In the genomic region with DNA sequence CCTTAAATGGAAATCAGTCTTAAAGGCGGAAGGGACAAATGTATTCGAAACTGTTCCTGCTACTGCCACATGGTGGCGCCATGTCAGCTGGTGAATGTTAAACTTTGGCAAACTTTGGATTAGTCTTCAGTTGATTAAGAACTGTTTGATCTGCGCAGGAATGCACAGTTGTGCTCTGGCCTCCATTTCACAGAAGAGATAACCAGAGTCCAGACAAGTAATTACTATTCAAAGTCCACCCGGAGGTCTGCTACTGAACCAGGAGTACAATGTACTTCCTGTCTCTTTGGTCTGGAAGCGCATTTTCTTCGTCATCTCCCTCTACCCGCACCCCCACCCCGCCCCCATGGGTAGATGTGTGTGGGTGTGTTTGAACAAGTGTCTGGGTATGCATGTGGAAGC, we compare ENCODE assay signal across 8 mouse cellular contexts.
DNase-seq lines count a peak whose midpoint lies in the region; ATAC-seq and TF ChIP-seq lines count a peak whose summit lies in the region.

No protein-coding gene starts in this region.

- H3K4me3 ChIP-seq in kidney, postnatal 0 days (replicated peaks; ENCODE audit: low read depth, low read length) = no peak overlapping the region
- H3K4me3 ChIP-seq in lung, adult 2 months (replicated peaks; ENCODE audit: extremely low read depth, low read depth, low read length) = no peak overlapping the region

- TF ChIP-seq POLR2A in lung, adult 2 months (IDR thresholded peaks at IDR 0.05; ENCODE audit: borderline replicate concordance, extremely low read depth, low read depth, low read length) = no peak

- H3K9me3 ChIP-seq in kidney, postnatal 0 days (replicated peaks; ENCODE audit: low read length) = no peaks in the 10 kb centered on the region

- H3K36me3 ChIP-seq in kidney, postnatal 0 days (ENCODE audit: insufficient read depth, low read length) = no peaks in the 10 kb centered on the region

- H3K9ac ChIP-seq in kidney, postnatal 0 days (ENCODE audit: low read depth, low read length) = no peak overlapping the region

- H3K4me1 ChIP-seq in kidney, postnatal 0 days (replicated peaks; ENCODE audit: insufficient read depth, low read length) = no peaks in the 10 kb centered on the region
- no peaks in the 10 kb centered on the region for H3K4me1 ChIP-seq in lung, adult 2 months (ENCODE audit: control insufficient read depth, insufficient read depth, low read length)

- intact Hi-C loops in gastrocnemius, postnatal 36 days (cut with DNase I) = no loop called here

- no peaks in the 10 kb centered on the region for H3K27me3 ChIP-seq in kidney, postnatal 0 days (ENCODE audit: insufficient read depth, low read length)

- no peak; the same call in 1 of the 2 replicates for ATAC-seq in kidney, postnatal 0 days (replicated peaks; ENCODE audit: low FRiP score, low read depth)

- no peak overlapping the region for H3K27ac ChIP-seq in kidney, postnatal 0 days

- WGBS in kidney, postnatal 0 days = 57% methylated on average over 9 of the region's 9 CpGs
- 31% methylated on average over 9 of the region's 9 CpGs for WGBS in lung, adult 2 months

- DNase-seq in ovary, postnatal 14 days (ENCODE audit: low spot score) = peak; percentile 6
- DNase-seq in ovary, postnatal 10 days (ENCODE audit: low spot score) = no peak
- peak; percentile 20 for DNase-seq in adrenal gland, adult 8-10 months
- peak; percentile 11 to 18 for DNase-seq in gastrocnemius, postnatal 36 days
- DNase-seq in kidney, postnatal 0 days (ENCODE audit: low spot score) = peak; percentile 72
- DNase-seq in lung, adult 2 months = peak; percentile 25
- DNase-seq in skeletal muscle tissue, adult 2 months (ENCODE audit: low read depth, low spot score) = peak; percentile 13
- DNase-seq in cerebellum, adult 11 months = no peak

- peak; percentile 77 for TF ChIP-seq CTCF in kidney, postnatal 0 days (IDR thresholded peaks at IDR 0.05; ENCODE audit: low read depth)
- peak; percentile 63 for TF ChIP-seq CTCF in lung, adult 2 months (IDR thresholded peaks at IDR 0.05; ENCODE audit: insufficient read depth, low read length)

- no peak overlapping the region for H3K4me2 ChIP-seq in kidney, postnatal 0 days (ENCODE audit: low read length)

Comparison
In these comparisons a context has a peak if more than half of its experiments do, and no peak if none do; other contexts are left out.
1. DNase-seq: peak in ovary, postnatal 14 days (single experiment), adrenal gland, adult 8-10 months (single experiment), gastrocnemius, postnatal 36 days (2 of 2), kidney, postnatal 0 days (single experiment), lung, adult 2 months (single experiment) and skeletal muscle tissue, adult 2 months (single experiment); none in ovary, postnatal 10 days (single experiment) and cerebellum, adult 11 months (single experiment).